Mouse (Mus musculus) retina, postnatal 1 day (tissue): Measurements from ENCODE around the gene Ankrd17.

Experiments
- DNase-seq: peaks from one replicate; pipeline ENCODE4 v3.0.0-alpha.2; 2012

The Ankrd17 gene

DNA sequence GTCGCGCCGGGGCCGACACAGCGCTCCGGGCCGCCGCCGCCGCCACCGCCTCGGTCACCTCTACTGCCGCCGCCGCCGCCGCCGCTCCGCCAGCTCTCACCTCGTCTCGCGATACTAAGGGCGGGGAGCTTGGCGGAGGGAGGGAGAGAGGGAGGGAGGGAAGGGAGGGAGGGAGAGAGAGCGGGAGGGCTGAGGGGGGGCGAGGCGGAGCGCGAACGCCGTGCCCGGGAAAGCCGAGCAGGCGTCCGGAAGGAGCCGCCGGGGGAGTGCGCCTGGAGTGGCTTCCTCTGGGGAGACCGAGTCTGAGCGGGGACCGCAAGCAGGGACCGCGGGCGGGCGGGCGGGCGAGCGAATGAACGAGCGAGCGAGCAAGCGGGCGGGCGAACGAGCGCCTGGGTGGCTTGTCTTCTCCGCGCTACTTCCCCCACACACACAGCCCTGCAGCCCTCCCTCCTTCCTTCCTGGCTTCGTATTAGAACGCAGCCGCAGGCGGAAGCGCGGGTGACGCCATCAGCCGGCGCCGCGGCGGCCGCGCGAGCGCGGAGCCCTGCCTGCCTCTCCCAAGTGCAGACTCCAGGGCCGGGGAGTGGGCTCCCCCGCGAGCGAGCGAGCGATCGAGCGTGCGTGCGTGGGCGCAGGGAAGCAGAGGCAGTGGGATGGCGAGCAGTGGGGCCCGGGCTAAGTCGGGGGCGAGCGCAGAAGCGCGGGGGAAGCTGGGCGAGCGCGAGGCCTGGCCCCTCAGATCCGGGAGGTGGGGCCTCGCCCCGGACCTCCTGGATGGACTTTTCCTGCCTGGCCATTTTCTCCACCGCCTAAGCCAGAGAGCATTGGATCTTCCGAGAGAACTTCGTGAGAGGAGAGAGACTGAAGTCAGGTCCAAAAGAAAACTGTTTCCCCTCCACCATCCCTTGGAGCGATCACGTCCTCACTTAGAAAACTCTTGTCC is at the start of gene Ankrd17:
TSS of gene Ankrd17 (minus strand) at position 457 of the 946 bp plus-strand sequence.
- peak; percentile 96 for DNase-seq

DNA sequence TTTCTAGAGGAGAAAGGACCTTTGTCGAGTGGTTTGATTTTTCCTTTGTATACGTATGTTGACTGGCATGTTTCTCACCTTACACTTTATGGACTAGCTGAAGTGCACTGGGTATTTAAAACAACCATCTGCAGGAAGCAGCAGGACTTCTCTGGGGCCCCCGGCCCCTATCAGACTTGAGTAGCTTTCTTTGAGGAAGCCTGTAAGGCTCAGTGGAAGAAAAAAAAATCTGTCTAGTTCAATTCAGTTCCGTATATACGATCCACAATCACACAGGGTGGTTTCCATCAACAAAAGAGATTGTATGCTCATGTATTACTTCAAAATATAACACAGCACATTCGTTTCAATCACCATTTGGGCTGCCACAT is 48.5 kb upstream of the Ankrd17 start:
- DNase-seq = peak; percentile 15

DNA sequence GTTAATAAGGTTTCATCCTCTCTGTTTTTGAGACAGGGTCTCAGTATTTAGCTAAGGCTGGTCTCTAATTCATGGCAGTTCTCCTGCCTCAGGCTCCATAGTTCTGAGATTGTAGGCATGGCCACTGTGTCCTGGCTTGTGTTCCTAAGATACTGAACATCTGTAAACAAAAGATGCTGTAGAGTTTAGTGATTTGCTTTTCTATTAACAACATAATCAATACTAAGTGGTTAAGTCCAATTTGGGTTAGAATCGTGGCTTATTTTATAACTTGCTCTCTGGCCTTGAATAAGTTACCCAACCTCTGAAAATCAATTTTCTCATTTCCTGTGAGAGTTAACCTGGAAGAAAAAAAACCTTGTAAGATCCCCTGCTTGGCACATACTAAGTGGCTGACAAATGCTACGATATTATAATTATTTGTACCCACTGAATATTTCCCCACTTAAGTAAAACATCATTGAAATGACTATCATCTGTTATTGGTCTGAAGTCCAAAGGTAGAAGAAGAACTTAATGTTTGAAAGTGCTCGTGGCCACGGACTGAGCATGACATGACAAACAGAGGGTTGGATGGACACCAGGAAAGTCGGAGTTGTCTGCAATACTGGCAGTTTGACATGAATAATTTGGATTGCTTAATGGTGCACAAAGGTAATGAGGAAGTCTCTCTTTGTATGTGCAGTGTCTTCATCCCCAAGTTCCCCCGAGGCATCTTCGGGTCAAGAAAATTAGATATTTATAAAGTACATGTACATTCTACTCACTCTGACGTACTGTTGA is 48.0 kb upstream of the Ankrd17 start:
- peak; percentile 27 for DNase-seq

DNA sequence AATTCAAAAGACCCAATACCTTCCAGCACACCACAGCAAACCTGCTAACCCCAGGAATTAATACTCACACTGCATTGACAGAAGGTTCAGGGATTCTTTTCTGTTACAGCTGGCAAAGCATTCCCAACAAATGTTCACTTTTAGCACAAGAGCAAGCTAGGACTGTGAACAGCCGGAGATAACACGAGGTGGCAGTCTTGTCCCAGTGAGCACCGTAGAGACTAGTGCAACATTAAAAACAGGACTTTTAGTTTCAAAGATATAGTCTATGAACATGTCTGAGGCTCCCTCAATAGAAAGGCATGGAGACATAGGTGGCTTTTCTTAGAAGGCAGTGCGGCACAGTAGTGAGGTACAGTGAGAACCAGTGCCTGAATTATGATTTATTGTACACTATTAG is 38.8 kb upstream of the Ankrd17 start:
- DNase-seq = no peak

DNA sequence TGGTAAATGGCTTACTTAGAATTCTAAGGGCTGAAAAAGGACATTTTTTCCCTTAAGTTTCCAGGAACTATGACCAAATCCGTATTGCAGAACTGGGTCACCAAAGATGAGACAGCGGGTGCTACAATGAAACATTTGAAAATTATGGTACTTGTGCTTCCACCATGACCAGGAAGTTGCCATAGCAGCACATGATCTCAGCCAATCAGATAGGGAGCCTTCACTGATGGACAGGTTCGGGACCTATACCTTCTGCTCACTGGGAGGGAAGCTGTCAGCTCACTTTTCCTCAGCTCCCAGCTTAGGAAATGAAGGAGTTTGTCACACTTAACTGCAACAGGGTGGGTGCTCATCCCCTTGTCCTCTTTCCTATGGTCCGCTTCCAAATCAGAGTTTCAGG is 30.4 kb upstream of the Ankrd17 start:
- DNase-seq = no peak

DNA sequence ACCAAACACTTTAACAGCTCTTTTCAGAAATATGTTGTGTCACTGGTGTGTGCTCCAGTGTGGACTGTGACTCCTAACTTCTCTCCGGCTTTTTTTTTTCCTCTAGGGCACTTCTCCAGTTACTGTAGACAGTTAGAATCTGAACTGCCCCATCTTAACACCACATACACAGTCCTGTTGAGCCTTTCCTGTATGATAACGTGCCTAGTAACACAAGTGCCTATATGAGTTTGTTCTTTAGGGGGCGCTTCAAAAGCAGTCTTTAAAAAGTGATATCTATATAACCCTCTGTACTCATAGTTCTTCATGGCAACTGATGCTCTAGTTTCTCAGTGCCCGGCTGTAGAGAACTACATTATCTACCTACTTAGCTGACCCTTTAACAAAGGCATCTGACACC is 27.9 kb upstream of the Ankrd17 start:
- DNase-seq = no peak

DNA sequence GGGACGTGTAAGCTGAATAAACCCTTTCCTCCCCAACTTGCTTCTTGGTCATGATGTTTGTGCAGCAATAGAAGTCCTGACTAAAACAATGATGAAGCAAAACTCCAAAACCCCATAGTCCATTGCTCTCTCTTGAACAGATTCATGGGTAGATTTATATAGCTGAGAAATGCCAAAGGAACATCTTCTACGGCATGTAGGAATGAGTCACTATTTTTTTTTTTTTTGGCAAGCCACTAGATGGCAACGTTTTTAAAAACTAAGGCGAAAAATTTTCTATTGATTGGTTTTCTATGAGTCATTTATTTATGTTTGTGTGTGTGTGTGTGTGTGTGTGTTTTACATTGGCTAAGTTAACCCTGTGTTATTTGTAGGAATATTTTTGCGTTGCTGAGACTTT is 27.4 kb upstream of the Ankrd17 start:
- no peak for DNase-seq

DNA sequence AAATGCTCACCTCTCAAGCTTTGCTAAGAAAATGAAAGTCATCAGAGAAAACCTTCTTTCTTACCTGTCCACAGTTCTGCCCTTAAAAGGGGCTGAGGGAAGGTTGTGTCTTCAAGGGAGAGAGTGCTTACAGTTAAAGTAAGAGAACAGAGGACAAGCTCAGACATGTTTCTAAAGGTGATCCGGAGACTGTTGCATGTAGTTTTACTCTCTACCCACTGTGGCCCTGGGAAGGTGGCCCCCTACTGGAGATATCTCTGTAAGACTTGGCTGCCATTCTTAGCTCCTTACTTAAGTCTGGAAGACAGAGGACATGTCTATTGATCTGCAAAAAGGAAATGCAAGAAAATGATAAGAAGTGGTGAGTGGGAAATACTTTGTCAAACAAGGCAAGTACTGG is 16.7 kb upstream of the Ankrd17 start:
- no peak for DNase-seq

DNA sequence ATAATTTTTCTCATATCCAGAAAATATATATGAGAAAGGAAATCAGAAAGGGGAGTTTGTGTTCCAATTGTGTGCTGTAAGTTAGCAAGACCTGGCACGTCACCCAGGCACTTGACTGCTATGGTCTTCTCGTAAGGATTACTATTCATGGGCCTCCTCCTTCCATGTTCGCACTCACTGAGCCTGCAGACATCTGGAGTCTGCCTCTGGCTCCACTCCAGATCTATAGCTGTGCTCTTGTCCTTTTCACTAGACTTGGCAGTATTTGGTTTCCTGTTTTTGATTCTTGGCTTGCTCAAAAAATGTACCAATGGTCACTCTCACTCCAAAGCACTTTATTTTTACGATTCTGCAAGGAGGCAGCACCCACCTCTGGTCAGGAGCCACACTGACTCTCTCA is 15.1 kb upstream of the Ankrd17 start:
- no peak for DNase-seq

DNA sequence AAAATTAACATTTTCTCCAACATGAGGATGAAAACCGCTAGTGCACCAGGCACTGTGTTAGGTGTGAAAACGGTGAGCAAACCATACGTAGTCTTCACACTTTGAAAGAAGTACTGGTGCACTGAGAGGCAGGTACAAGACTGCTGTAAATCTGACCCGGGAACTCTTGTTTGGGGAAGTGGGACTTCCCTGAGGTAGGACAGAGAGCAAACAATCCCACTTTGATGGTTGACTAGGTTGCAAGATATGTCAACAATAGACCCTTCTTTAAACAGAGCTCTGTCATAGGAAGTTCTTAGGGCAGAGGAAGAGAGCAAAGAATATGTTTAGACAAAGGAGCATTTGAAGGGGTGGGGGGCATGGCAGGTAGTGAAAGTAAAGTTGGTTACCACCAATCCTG is 7.3 kb upstream of the Ankrd17 start:
- DNase-seq = no peak

DNA sequence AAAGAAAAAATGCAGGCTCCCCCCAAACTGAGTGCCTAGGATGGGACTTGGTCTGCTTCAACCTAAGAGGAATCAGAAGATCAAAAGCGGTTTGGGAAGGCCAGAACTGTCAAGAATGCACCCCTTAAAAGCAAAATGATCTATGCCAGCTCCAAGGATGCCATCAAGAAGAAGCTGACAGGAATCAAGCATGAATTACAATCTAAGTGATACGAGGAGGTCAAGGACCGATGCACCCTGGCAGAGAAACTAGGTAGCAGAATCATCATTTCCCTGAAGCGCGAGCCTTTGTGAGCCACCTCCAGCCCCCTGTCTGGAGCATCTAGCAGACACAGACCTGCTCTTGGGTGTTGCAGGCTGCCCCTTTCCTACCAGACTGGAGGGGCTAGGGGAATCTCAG is 4.0 kb upstream of the Ankrd17 start:
- DNase-seq = no peak

DNA sequence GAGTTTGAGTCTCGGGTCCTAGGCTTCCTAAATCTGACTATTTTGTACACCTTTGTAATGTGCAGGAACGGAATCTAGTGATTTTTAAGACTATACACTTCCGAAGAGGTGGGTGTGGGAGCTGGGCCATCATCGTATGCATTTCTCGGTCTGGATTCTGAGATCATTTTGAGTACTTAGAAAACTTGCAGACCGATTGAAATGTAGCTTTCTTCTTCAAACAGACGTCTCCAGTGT is 608 bp upstream of the Ankrd17 start, which contains the start of gene Gm9958:
TSS of gene Gm9958 (plus strand) at position 138 of the 237 bp plus-strand sequence.
- DNase-seq = no peak

DNA sequence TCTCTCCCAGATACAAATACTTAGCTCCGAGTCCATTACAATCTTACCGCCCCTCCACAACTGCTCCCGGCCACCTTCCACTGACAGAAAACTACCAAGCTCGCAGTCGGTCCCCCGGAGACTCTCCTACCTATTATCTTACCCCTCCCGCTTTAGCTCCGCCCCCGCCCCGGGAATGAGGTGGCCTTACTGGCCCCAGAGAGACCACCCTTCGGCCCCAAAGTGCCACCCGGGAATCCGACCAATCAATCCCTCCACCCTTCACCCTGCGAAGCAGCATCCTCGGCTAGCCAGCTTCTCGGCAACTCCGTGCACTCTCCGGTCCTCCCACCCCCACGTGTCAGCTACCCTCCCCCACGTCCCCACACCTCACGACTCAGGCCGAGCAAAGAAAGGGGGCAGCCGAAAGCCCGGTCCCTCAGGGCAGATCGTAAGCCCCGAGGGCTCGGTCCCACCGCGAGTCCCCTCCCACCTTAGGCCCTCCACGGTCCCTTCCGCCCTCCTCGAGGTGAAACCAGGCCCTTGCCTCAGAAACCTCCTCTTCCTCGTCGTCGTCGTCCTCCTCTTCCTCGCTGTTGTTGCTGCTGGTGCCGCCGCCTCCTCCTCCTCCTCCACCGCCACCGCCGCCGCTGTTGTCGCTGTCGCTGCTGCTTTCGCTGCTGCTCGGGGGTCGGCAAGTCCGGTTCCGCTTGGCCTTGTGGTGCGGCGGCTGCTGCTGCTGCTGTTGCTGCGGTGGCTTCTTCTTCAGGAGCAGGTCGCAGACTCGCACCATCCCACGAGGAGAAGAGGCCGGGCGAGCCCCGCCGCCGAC is 1.0 kb downstream of the Ankrd17 start:
- DNase-seq = peak; percentile 66

DNA sequence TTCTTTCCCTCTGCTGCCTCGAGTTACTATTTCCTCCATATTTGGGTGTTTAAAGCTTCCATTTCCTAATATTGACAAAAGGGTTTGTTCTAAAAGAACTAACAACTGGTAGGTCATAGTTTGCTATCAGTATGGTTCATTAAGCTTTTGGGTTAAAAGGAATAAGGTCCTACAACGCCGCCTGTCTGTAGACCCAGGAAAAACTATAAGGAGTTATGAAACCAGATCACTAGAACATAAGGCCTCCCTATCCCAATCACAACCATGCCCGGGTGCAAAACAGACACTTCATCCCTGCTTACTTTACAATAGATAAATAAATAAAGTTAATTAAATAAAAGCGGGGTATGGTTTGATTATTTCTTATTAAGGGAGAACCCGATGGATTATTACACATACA is 1.9 kb downstream of the Ankrd17 start:
- peak; percentile 76 for DNase-seq

DNA sequence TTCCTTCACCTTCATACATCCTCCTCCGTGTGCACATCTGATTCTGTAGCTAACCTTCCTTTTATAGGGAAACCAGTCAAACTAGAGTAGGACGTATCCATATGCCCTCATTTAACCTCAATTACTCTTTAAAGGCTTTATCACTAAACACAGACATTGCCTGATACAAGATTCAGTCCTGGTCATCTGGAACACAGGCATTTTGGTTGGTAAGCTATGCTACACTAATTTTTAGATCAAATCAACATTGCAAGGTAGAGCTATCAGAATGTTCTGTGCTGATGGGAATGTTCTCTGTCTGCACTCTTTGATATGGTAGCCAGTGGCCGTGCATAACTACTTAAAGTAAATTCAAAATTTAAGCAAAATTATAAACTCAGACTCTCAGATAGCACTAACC is 10.6 kb downstream of the Ankrd17 start:
- no peak for DNase-seq

DNA sequence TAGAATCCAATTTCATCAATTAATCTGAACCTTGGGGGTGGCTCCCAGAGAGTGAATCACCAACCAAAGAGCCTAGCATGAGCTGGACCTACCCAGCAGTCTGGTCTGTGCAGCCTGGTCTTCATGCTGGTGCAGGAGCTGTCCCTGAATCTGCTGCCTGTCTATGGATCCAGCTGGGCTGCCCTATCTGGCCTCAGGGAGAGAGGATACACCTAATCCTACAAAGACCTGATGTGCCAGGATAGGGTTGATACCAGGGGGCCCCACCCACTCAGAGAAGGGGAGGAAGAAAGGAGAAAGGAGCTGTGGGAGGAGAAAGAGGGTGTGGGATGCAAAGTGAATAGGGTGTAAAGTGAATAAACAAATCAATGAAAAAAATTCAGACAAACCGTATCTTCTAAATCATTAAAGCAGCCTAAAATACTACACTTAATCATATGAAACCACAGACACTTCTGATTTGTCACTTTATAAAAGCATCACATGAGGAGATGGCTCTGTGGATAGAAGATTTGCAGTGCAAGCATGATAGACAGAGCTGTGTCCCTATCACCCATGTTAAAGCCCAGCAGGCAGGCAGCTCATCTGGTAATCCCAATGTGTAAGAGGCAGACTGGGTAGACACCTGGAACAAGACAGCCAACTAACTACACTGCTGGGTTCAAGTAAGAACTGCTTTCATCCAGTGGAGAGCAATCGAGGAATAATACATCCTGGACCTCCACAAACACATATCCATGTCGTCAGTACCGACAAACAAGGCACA is 12.6 kb downstream of the Ankrd17 start:
- no peak for DNase-seq

DNA sequence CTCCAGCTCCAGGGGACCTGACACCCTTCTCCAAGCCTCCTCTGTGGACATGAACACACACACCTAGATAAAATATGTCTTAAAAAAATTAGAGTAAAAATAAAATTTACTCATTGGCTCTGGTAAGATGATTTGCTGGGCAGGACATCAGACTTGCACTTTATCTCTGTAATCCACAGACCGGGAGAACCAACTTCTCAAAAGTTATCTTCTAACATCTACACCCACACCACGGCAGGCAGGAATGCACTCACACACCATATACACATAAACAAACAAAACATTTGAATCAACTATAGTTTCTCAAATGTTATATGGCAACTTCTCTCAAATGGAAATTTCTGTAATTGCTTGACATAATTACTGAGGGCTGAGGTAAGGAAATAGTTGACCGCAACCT is 19.5 kb downstream of the Ankrd17 start:
- DNase-seq = no peak

DNA sequence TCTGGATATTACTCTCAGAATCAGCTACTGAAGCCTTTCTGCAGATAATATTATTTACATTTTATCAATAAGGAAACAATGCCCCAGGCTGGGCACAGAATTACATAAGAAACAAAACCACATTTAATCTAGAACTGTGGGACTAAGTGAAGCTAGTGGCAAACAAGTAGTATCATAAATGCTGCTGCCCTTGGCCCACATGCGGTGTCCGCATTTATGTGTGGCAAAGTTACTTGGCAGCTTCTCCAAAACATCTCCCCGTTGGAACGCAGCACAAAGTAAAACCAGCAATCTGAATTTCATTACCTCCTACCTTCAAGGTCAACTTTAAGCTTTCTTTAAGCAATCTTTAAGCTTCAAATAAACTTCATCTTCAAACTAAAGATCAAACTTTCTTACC is 25.5 kb downstream of the Ankrd17 start:
- no peak for DNase-seq

DNA sequence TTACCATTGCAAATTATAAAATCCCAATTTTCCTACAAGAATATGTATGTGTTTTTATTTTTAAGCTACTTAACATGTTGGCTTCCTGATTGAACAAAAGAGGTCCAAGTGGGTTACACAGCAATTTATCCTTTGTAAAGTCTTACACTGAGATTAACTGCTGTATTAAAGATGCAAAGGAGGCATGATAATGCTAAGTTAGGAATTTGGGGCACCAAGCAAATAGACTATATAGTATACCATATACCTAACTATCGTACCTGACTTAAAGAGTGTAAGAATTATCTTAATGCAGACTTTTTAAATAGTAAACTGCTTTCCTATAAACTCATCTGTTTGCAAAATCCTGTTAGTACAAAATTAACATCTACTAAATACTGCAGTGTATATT is 26.4 kb downstream of the Ankrd17 start:
- no peak for DNase-seq

DNA sequence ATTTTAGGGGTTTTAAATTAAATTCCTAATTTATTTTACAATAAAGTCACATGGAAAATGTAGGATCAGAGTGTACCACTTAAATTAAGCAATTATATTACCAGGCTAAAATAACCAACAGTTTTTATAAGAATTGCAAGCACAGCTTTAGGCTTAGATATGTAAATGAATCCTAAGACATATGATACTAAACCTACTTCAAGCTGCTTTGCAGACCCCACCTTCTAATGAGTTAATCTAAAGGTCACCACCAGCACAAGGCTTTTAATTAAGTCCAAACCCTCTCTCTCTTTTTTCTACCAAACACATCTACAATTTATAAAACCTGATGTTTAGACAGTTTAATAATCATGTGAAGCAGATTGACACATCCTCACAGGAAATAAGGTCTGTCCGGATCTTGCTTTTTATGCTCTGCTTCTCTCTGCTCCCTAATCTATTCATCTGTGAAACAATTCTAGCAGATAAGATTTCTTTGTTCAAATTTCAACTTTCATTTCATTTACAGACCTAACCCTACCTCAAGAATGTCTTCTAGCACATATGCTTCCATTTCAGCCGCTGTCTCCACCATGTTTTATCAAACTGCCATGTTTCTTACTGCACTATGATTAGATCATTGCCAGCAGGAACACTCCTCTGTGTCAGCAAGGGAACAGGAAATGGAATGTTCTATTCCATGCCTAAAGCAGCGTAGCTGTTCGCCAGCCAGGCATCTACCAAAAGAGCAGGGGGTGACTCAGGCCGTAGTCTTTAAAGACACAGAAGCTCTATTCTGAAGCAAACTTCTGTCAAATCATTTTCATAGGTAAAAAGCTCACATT is 27.0 kb downstream of the Ankrd17 start:
- peak; percentile 82 for DNase-seq

DNA sequence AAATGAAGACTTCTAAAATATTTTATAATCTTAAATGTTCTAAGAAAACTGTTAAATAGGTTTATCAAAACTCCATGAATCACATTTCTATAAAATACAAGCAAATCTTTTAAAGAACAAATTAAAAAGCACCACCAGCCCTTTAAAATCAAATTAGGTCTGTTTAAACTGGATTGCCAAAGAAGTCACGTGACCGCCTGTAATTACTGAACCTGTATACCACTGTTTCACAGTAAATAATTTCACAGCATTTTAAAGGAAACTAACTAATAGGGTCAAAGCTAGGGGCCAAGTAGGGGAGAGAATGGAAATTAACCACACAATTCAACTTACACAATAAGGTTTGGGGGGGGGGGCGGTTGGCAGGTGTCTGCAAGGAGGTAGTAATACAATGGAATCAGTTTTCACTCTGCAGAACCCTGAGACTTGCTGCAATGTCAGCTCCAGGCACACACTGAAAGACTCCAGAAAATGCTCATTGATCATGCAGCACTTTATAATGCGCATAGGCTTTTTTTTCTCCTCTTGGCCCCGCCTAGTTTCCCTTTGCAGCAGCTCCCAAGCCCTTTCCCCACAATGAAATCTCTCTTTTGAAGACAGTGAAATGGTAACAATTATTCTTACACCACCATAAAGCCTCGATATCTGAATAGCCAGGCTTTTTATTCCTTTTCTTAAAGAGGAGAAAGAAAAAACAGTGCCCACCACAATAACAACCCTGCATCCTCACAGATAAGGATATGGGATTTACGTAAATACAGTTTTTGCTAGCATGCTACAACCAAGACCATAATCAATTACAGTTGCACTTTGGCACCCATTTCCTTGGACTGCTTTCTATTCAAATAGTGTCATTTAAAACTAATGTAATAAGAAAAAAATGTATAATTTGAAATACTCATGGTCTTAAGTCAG is 27.9 kb downstream of the Ankrd17 start:
- peak; percentile 26 for DNase-seq
